Mouse (Mus musculus): Measurements from ENCODE around the gene Magi2. TPM values are rescaled to one million over a fixed set of nuclear protein-coding genes. Genes with fewer than 3 reads are reported as not detected.

Gene Magi2
- polyA plus RNA-seq, 1 experiment from 2014 or later = 4.1 TPM

DNA sequence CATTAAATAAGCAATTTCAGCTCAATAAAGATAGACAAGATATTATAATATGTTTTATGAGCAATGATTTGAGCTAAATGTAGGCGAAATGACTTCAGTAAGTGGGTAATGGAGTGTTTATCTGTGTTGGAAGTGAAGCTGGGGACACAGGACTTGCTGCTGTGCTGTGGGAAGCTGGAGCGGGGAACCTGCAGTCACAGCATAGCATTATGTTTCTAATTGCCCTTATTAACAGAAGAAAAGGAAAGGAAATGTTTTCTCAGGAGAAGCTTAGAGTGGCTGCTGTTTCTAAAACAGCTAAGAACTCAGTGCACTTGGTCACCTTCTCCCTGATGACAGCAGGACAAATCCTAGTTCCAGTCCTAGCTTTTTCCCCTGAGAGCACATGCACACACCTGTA, 1098.5 kb downstream of the Magi2 start:
- Histone ChIP-seq H3K36me3 (no peaks in the 10 kb centered on the region), H3K9ac (no peak overlapping the region), H3K4me2 (no peak overlapping the region), H3K4me1 (replicated peaks) (no peaks in the 10 kb centered on the region), H3K4me3 (no peak overlapping the region), H3K27ac (no peak overlapping the region), H3K9me3 (replicated peaks) (no peaks in the 10 kb centered on the region), H3K27me3 (no peaks in the 10 kb centered on the region)
- WGBS = 73% methylated on average over 2 of the region's 2 CpGs
- ATAC-seq (replicated peaks; ENCODE audit: insufficient number of reproducible peaks, insufficient read depth, low FRiP score, low read depth) = no peak

DNA sequence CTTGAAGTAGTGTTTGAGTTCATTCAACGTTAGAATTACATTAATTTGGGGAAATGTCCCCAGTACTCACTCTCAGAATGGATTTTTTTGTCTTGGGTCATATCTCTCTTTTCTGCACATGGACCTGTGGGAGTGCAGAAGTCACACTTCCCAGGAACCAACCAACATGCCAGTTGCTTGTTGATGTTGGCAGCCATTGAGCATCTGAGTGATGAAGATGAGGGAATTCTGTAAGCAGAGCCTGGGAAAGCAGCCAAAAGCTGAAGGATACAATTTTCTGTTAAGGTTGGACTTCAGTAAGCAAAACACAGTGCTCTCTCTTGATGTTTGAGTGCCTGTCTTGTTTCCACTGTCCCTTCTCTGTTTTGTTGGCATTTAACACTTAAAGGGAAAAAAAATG, 1102.1 kb downstream of the Magi2 start:
- no peaks in the 10 kb centered on the region for H3K4me1 ChIP-seq (replicated peaks)
- H3K9ac ChIP-seq = no peak overlapping the region
- H3K27ac ChIP-seq = no peak overlapping the region
- no peaks in the 10 kb centered on the region for H3K27me3 ChIP-seq
- WGBS = 31% methylated on average over 1 of the region's 1 CpGs
- no peak for ATAC-seq (replicated peaks; ENCODE audit: insufficient number of reproducible peaks, insufficient read depth, low FRiP score, low read depth)
- no peaks in the 10 kb centered on the region for H3K36me3 ChIP-seq
- no peaks in the 10 kb centered on the region for H3K9me3 ChIP-seq (replicated peaks)
- H3K4me2 ChIP-seq = no peak overlapping the region
- H3K4me3 ChIP-seq = no peak overlapping the region

DNA sequence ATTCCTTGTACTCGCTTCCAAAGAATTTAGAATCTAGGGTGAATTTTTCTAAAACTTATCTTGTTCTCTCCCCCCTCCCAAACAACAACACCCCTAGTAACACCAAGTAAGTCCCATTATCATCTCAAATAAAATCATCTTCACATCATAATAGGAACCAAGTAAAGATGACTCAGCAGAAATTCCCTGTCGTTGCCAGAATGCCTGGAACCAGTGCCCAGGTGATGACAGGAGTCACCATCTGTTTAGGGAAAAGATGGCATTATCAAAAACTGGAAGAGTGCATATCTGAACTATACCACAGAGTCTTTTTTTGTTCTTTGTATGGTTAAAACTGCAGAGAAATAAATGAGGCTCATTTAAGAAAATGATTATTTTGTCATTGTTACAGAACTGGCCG, 1103.2 kb downstream of the Magi2 start:
- no peaks in the 10 kb centered on the region for H3K4me1 ChIP-seq (replicated peaks)
- no peak overlapping the region for H3K4me2 ChIP-seq
- H3K27ac ChIP-seq = no peak overlapping the region
- no peaks in the 10 kb centered on the region for H3K9me3 ChIP-seq (replicated peaks)
- H3K9ac ChIP-seq = no peak overlapping the region
- ATAC-seq (replicated peaks; ENCODE audit: insufficient number of reproducible peaks, insufficient read depth, low FRiP score, low read depth) = no peak
- no peak overlapping the region for H3K4me3 ChIP-seq
- H3K36me3 ChIP-seq = no peaks in the 10 kb centered on the region
- WGBS = 64% methylated on average over 3 of the region's 3 CpGs
- no peaks in the 10 kb centered on the region for H3K27me3 ChIP-seq

DNA sequence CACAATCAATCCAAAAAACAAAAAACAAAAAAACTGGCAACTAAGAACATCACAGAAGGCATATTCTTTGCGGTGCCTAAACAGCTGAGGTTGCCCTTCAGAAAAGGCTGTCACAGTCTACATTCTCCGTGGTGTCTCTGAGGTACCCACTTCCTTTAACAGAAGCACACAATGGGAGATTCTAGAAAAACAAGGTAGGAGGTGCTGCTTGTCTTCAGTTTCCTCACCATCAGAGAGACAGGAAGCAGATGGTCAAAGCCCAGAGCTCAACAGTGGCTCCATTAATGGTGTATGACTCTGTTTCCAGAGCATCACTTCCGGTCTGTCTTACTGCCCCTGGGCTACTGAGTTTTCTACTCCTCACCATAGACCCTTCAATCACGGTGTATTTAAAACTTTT, 1105.7 kb downstream of the Magi2 start:
- Histone ChIP-seq H3K4me1 (replicated peaks) (no peaks in the 10 kb centered on the region), H3K9me3 (replicated peaks) (no peaks in the 10 kb centered on the region), H3K27me3 (no peaks in the 10 kb centered on the region), H3K4me3 (no peak overlapping the region), H3K36me3 (no peaks in the 10 kb centered on the region), H3K9ac (no peak overlapping the region), H3K4me2 (no peak overlapping the region), H3K27ac (no peak overlapping the region)
- 64% methylated on average over 4 of the region's 4 CpGs for WGBS
- ATAC-seq (replicated peaks; ENCODE audit: insufficient number of reproducible peaks, insufficient read depth, low FRiP score, low read depth) = no peak

DNA sequence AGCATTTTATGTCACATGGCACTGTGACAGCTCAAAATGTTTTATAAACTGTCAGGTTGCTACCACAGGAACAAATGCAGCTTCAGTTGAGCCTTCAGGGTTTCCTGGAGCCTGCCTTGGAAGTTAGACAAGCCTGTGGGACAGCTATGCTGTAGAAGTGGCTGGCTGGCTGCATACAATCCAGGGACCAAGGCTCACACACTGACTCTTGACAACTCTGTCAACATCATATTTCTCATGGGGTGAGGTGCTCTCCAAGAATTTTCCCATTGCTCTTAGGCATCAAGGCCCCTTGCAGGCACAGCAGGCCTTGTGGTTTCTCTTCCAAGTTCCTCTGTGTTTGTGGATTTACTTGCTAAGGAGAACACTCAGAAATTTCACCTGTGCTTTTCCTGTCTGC, 1107.7 kb downstream of the Magi2 start:
- no peak overlapping the region for H3K9ac ChIP-seq
- no peaks in the 10 kb centered on the region for H3K9me3 ChIP-seq (replicated peaks)
- no peak overlapping the region for H3K4me3 ChIP-seq
- H3K4me1 ChIP-seq (replicated peaks) = no peaks in the 10 kb centered on the region
- H3K4me2 ChIP-seq = no peak overlapping the region
- H3K36me3 ChIP-seq = no peaks in the 10 kb centered on the region
- no peak for ATAC-seq (replicated peaks; ENCODE audit: insufficient number of reproducible peaks, insufficient read depth, low FRiP score, low read depth)
- no peaks in the 10 kb centered on the region for H3K27me3 ChIP-seq
- no peak overlapping the region for H3K27ac ChIP-seq

DNA sequence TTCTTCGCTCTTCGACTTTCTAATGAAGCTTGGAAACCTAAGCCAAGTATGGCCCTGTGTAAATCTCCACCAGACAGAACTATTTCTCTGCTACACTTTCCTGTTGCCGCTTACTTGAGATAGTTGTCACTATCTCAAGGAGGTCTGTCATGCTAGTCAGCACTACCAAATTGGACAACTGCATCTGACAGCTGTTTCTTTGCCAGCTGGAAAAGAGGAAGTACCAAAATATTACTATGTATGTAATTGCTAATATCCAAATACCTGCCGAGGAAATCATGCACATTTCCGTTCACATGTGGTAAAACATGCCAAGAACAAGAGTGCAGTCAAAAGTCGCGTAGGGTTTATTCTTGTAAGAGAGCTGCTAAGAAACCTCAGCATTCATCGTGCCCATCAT, 1126.1 kb downstream of the Magi2 start:
- no peak overlapping the region for H3K4me2 ChIP-seq
- ATAC-seq (replicated peaks; ENCODE audit: insufficient number of reproducible peaks, insufficient read depth, low FRiP score, low read depth) = no peak
- 75% methylated on average over 8 of the region's 8 CpGs for WGBS
- H3K36me3 ChIP-seq = no peaks in the 10 kb centered on the region
- H3K9me3 ChIP-seq (replicated peaks) = no peaks in the 10 kb centered on the region
- no peaks in the 10 kb centered on the region for H3K27me3 ChIP-seq
- no peak overlapping the region for H3K9ac ChIP-seq
- H3K27ac ChIP-seq = no peak overlapping the region
- no peaks in the 10 kb centered on the region for H3K4me1 ChIP-seq (replicated peaks)
- H3K4me3 ChIP-seq = no peak overlapping the region

DNA sequence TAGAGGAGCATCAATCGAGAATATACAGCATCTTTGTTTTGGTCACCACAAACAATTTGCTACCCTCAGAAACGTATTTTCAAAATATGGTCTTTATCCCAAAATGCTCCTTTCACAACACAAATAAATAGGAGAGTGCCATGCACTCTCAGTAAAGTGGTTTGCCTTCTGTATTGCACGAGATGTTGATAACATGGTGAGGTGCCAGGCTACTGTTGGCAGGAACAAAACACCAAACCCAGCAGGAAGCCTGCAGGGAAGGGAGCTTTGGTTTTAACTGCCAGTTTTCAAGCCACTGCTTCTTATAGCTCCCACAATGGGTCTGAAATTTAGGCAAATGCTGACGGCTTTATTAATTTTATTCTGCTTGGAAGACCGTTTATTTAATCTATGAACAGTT, 1131.6 kb downstream of the Magi2 start:
- no peaks in the 10 kb centered on the region for H3K9me3 ChIP-seq (replicated peaks)
- H3K36me3 ChIP-seq = no peaks in the 10 kb centered on the region
- 55% methylated on average over 5 of the region's 5 CpGs for WGBS
- no peak overlapping the region for H3K4me3 ChIP-seq
- no peak overlapping the region for H3K27ac ChIP-seq
- H3K4me2 ChIP-seq = no peak overlapping the region
- no peaks in the 10 kb centered on the region for H3K27me3 ChIP-seq
- ATAC-seq (replicated peaks; ENCODE audit: insufficient number of reproducible peaks, insufficient read depth, low FRiP score, low read depth) = no peak
- no peak overlapping the region for H3K9ac ChIP-seq
- H3K4me1 ChIP-seq (replicated peaks) = no peaks in the 10 kb centered on the region

DNA sequence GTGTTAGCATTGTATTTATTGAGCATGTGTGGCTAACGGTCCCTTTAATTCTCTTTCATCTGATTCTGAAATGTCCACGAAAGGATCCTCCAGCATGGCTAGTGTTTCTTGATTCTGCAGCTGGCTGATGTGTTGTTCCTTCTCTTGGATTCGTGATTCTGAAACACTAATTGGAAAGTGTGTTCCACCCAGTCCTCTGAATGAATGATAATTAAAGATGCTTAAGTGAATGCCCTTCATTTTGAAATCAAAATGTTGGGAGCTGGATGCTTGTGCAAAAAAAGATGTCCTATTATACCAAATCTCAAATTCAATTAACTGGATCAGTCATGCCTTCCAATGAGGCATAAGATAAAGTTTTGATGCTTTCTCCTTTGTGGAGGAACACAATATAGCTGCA, 1132.2 kb downstream of the Magi2 start:
- WGBS = 70% methylated on average over 3 of the region's 3 CpGs
- H3K27me3 ChIP-seq = no peaks in the 10 kb centered on the region
- no peak overlapping the region for H3K4me3 ChIP-seq
- no peak overlapping the region for H3K9ac ChIP-seq
- no peak overlapping the region for H3K27ac ChIP-seq
- no peaks in the 10 kb centered on the region for H3K9me3 ChIP-seq (replicated peaks)
- H3K36me3 ChIP-seq = no peaks in the 10 kb centered on the region
- no peak for ATAC-seq (replicated peaks; ENCODE audit: insufficient number of reproducible peaks, insufficient read depth, low FRiP score, low read depth)
- H3K4me1 ChIP-seq (replicated peaks) = no peaks in the 10 kb centered on the region
- no peak overlapping the region for H3K4me2 ChIP-seq

DNA sequence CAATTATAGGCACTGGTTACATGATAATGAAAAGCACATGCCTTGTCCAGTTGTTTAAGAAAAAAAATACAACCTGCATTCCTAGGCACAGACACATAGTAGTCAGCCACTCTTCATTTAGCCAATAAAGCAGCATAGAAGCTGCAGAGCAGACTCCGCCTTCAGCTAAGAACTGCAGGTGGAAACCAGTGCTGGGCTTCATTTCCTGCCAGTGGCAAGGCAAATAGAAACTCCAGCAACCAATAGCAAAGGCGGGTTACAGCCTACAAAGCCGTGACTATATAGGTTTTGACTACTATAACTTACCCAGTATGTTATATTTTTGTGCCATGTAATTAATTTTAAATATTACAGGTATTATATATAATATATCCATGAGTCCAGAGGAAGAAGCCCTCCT, 1135.3 kb downstream of the Magi2 start:
- Histone ChIP-seq H3K27me3 (no peaks in the 10 kb centered on the region), H3K4me2 (no peak overlapping the region), H3K27ac (no peak overlapping the region), H3K4me3 (no peak overlapping the region), H3K36me3 (no peaks in the 10 kb centered on the region), H3K9ac (no peak overlapping the region), H3K9me3 (replicated peaks) (no peaks in the 10 kb centered on the region), H3K4me1 (replicated peaks) (no peaks in the 10 kb centered on the region)
- 73% methylated on average over 3 of the region's 3 CpGs for WGBS
- no peak for ATAC-seq (replicated peaks; ENCODE audit: insufficient number of reproducible peaks, insufficient read depth, low FRiP score, low read depth)

DNA sequence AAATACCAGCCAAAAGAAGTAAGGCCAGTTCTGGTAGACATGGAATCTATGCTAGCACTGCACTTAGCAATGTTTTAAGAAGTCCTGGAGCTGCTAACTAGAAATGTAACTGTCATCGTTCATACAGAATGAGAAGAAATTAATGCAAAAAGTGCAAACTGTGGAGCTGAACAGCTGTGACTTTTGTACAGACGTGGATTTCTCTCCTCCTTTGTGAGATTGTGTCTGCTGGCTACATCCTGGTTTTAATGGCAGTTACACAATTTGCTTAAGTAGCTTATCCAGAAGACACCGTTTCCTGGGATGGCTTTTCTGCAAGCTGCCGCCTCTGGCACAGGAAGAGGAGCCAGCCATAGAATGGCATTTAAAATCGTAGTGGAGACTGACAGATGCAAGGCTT, 1136.4 kb downstream of the Magi2 start:
- ATAC-seq (replicated peaks; ENCODE audit: insufficient number of reproducible peaks, insufficient read depth, low FRiP score, low read depth) = no peak
- Histone ChIP-seq H3K36me3 (no peaks in the 10 kb centered on the region), H3K27ac (no peak overlapping the region), H3K9me3 (replicated peaks) (no peaks in the 10 kb centered on the region), H3K4me3 (no peak overlapping the region), H3K4me2 (no peak overlapping the region), H3K4me1 (replicated peaks) (no peaks in the 10 kb centered on the region), H3K9ac (no peak overlapping the region), H3K27me3 (no peaks in the 10 kb centered on the region)
- WGBS = 48% methylated on average over 5 of the region's 5 CpGs

DNA sequence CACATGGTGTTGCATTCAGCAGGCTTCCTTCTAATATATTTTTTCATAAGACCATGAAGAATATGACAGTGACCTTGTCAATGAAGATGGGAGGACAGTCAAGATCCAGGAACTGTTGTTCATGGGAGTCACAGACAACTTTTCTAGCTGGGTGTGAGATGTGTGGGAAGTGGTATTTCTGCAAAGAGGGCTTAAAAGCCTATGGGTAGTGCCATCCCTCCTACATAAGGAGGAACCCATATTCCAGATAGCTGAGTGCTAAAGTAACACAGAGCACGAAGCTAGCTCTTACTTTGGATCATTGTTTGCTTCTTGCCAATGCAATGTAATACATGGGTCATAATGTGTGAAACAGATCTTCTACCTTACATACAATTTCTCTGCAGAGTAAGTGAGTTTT, 1146.8 kb downstream of the Magi2 start:
- Histone ChIP-seq H3K4me1 (replicated peaks) (no peaks in the 10 kb centered on the region), H3K9ac (no peak overlapping the region), H3K36me3 (no peaks in the 10 kb centered on the region), H3K4me3 (no peak overlapping the region), H3K9me3 (replicated peaks) (no peaks in the 10 kb centered on the region), H3K27me3 (no peaks in the 10 kb centered on the region), H3K4me2 (no peak overlapping the region), H3K27ac (no peak overlapping the region)
- 45% methylated on average over 1 of the region's 1 CpGs for WGBS
- ATAC-seq (replicated peaks; ENCODE audit: insufficient number of reproducible peaks, insufficient read depth, low FRiP score, low read depth) = no peak

DNA sequence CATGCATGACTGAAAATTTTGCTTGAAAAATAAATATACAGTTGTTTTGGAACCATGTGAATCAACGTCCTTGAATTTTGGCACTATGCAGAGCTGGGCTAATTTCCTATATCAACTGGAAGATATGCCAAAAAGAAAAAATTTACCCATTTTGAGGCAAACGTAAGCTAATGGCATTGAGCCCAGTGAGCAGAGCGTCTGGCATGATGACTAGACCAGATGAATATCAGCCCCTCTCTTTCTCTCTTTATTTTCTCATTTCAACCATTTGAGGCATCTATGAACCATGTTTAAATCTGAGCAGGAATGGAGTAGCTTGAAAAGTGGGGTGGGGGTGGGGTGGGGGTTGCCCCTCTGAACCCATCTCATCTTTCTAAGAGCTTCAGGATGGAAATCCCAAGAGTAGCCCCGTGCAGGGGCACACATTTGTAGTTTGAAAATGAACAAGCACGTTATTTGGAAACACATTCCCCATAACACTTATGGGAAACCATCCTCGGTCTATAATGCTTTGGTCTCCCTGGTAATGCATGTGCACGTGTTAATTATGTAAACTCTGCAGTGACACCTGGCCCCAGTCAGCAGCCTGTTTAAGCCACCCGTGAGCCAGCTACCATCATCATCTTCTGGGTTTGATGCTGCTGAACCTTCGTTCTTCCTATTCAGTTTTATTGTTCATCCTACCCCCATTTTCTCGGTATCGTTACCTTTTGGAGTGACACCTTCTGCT, 1151.4 kb downstream of the Magi2 start:
- Histone ChIP-seq H3K9ac (no peak overlapping the region), H3K36me3 (no peaks in the 10 kb centered on the region), H3K4me3 (no peak overlapping the region), H3K4me2 (no peak overlapping the region), H3K27me3 (no peaks in the 10 kb centered on the region), H3K4me1 (replicated peaks) (no peaks in the 10 kb centered on the region), H3K9me3 (replicated peaks) (no peaks in the 10 kb centered on the region), H3K27ac (no peak overlapping the region)
- ATAC-seq (replicated peaks; ENCODE audit: insufficient number of reproducible peaks, insufficient read depth, low FRiP score, low read depth) = no peak
- WGBS = 75% methylated on average over 11 of the region's 11 CpGs

Measured in heart, embryonic 15.5 days (tissue).